ENCODE assay signal across 9 mouse cellular contexts in the genomic region with DNA sequence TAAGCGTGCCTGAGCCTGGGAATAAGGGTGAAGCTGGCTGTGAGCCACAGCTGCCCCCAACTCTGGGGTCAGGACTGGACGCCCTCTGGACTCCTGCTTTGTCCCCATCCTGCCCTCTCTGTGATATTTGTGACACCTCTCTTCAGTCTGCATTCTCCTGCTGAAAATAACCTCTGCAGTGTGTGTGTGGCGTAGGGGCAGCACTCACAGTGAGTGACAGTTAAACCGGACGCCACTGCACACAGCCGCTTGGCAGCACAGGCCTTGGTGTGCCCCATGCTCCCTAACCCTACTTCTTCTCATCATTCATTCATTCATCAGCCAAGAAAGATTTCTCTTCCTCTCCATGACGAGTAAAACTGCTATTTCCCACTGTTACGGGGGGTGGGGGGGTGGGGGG.
A peak's percentile ranks its signal among the peaks of the same experiment; 100 is the strongest.
DNase-seq lines count a peak whose midpoint lies in the region; ATAC-seq lines count a peak whose summit lies in the region.
"Had no signal": no experiment of that assay in that cellular context is flagged by ENCODE, and none has a peak within 500 bp of the region (broad histone marks: within the 10 kb centered on the region; RNA-seq: fewer than 3 reads in every experiment).

No protein-coding gene starts in this region.

- peak overlapping the region; percentile 66 for H3K27ac ChIP-seq in heart, embryonic 15.5 days
- H3K27ac ChIP-seq in hindbrain, embryonic 13.5 days: peak overlapping the region; percentile 30; the same call in 1 of the 2 replicates
- H3K27ac ChIP-seq in midbrain, embryonic 14.5 days (replicated peaks; ENCODE audit: low read depth, low read length): peak overlapping the region; percentile 71
- H3K27ac ChIP-seq in kidney, embryonic 16.5 days (ENCODE audit: low read length): no peak overlapping the region

- H3K36me3 ChIP-seq in heart, embryonic 15.5 days: no peaks in the 10 kb centered on the region
- no peaks in the 10 kb centered on the region for H3K36me3 ChIP-seq in hindbrain, embryonic 13.5 days
- no peaks in the 10 kb centered on the region for H3K36me3 ChIP-seq in midbrain, embryonic 14.5 days (ENCODE audit: control insufficient read depth, insufficient read depth, low read length)
- no peaks in the 10 kb centered on the region for H3K36me3 ChIP-seq in kidney, embryonic 16.5 days (ENCODE audit: insufficient read depth, low read length)

- peaks cover 35% of the 10 kb centered on the region for H3K4me1 ChIP-seq in heart, embryonic 15.5 days (replicated peaks)
- H3K4me1 ChIP-seq in hindbrain, embryonic 13.5 days (replicated peaks): peaks cover 33% of the 10 kb centered on the region
- peaks cover 29% of the 10 kb centered on the region for H3K4me1 ChIP-seq in midbrain, embryonic 14.5 days (ENCODE audit: control insufficient read depth, insufficient read depth, low read length)
- peaks cover 25% of the 10 kb centered on the region for H3K4me1 ChIP-seq in kidney, embryonic 16.5 days (ENCODE audit: insufficient read depth, low read length)

- H3K9me3 ChIP-seq in heart, embryonic 15.5 days (replicated peaks): no peaks in the 10 kb centered on the region
- H3K9me3 ChIP-seq in hindbrain, embryonic 13.5 days: no peaks in the 10 kb centered on the region
- H3K9me3 ChIP-seq in midbrain, embryonic 14.5 days (ENCODE audit: control insufficient read depth, low read length): no peaks in the 10 kb centered on the region
- H3K9me3 ChIP-seq in kidney, embryonic 16.5 days (ENCODE audit: low read length): no peaks in the 10 kb centered on the region

- H3K27me3 ChIP-seq in heart, embryonic 15.5 days: no peaks in the 10 kb centered on the region
- H3K27me3 ChIP-seq in hindbrain, embryonic 13.5 days: 0 out of 2 replicates have a peak, but pooled peaks cover 3% of the 10 kb centered on the region
- H3K27me3 ChIP-seq in midbrain, embryonic 14.5 days (ENCODE audit: control insufficient read depth, insufficient read depth, low read length): no peaks in the 10 kb centered on the region
- H3K27me3 ChIP-seq in kidney, embryonic 16.5 days (ENCODE audit: insufficient read depth, low read length): no peaks in the 10 kb centered on the region

- no peak overlapping the region for H3K4me3 ChIP-seq in heart, embryonic 15.5 days
- no peak overlapping the region for H3K4me3 ChIP-seq in hindbrain, embryonic 13.5 days
- no peak overlapping the region for H3K4me3 ChIP-seq in midbrain, embryonic 14.5 days (replicated peaks; ENCODE audit: low read depth, low read length)
- H3K4me3 ChIP-seq in kidney, embryonic 16.5 days (ENCODE audit: low read length): no peak overlapping the region

- H3K9ac ChIP-seq in heart, embryonic 15.5 days: no peak overlapping the region
- no peak overlapping the region for H3K9ac ChIP-seq in hindbrain, embryonic 13.5 days
- H3K9ac ChIP-seq in midbrain, embryonic 14.5 days (replicated peaks; ENCODE audit: low read length): no peak overlapping the region
- H3K9ac ChIP-seq in kidney, embryonic 16.5 days (replicated peaks; ENCODE audit: low read length): no peak overlapping the region

- 26% methylated on average over 8 of the region's 8 CpGs for WGBS in heart, embryonic 15.5 days
- WGBS in hindbrain, embryonic 13.5 days: 36% methylated on average over 8 of the region's 8 CpGs
- 44% methylated on average over 8 of the region's 8 CpGs for WGBS in midbrain, embryonic 14.5 days
- WGBS in kidney, embryonic 16.5 days: 62% methylated on average over 8 of the region's 8 CpGs

- ATAC-seq in heart, embryonic 15.5 days (replicated peaks; ENCODE audit: insufficient number of reproducible peaks, insufficient read depth, low FRiP score, low read depth): peak; percentile 61; the same call in 1 of the 2 replicates
- 0 out of 2 replicates have a peak, but pooled peaks have one; percentile 21 for ATAC-seq in common myeloid progenitor, adult 5-6 weeks (replicated peaks; ENCODE audit: low read depth, poor library complexity, severe bottlenecking)
- no peak for ATAC-seq in hindbrain, embryonic 13.5 days (ENCODE audit: low FRiP score)
- no peak for ATAC-seq in midbrain, embryonic 14.5 days (ENCODE audit: low FRiP score, low TSS enrichment)
- no peak for ATAC-seq in erythroblast, adult 5-6 weeks (replicated peaks; ENCODE audit: low FRiP score, poor library complexity, severe bottlenecking)
- no peak for ATAC-seq in kidney, embryonic 16.5 days (ENCODE audit: low FRiP score, low TSS enrichment)

- DNase-seq in heart, adult 11 months: no peak
- no peak for DNase-seq in midbrain, embryonic 14.5 days
- DNase-seq in spleen, postnatal 36 days (ENCODE audit: low spot score in 2 of 2): no peak
- DNase-seq: adrenal gland, postnatal 36 days had no signal

- H3K4me2 ChIP-seq in heart, embryonic 15.5 days: 0 out of 2 replicates have a peak overlapping the region, but pooled peaks have one; percentile 27
- no peak overlapping the region; the same call in 1 of the 2 replicates for H3K4me2 ChIP-seq in hindbrain, embryonic 13.5 days
- peak overlapping the region; percentile 41 for H3K4me2 ChIP-seq in midbrain, embryonic 14.5 days (ENCODE audit: low read length)
- H3K4me2 ChIP-seq in kidney, embryonic 16.5 days (replicated peaks; ENCODE audit: low read depth, low read length): no peak overlapping the region

Comparison
In these comparisons a context has a peak if more than half of its experiments do, and no peak if none do; other contexts are left out.
1. ATAC-seq: peak in heart, embryonic 15.5 days (single experiment) and common myeloid progenitor, adult 5-6 weeks (single experiment); none in hindbrain, embryonic 13.5 days (single experiment), midbrain, embryonic 14.5 days (single experiment), erythroblast, adult 5-6 weeks (single experiment) and kidney, embryonic 16.5 days (single experiment).
2. H3K4me2 ChIP-seq: peak in heart, embryonic 15.5 days (single experiment) and midbrain, embryonic 14.5 days (single experiment); none in hindbrain, embryonic 13.5 days (single experiment) and kidney, embryonic 16.5 days (single experiment).